Mouse (Mus musculus): ENCODE results near the gene Foxn3. TPM values are rescaled to one million over a fixed set of nuclear protein-coding genes. Genes with fewer than 3 reads are reported as not detected.
A peak's percentile ranks its signal among the peaks of the same experiment; 100 is the strongest.

Gene Foxn3
- polyA plus RNA-seq, 1 experiment from 2014 or later: 15.7 TPM

- TF ChIP-seq CTCF (IDR thresholded peaks at IDR 0.05): no peak
- in situ Hi-C loops (cut with MboI; ENCODE audit: low pct_unique_long_range_greater_than_20kb): loop anchor here (10.0 kb wide), 1 partner anchor 225 kb away; no protein-coding TSS in a partner anchor
- H3K27me3 ChIP-seq: no peaks in the 10 kb centered on the region
- ATAC-seq (no peak), DNase-seq (ENCODE audit: low read depth, low spot score) (no peak)
- ChIA-PET POLR2A (no interaction called here), CTCF (no interaction called here)
Observed at GRCm38 (mm10) chr12:99399575-99399974, 163.8 kb downstream of the Foxn3 start.

GRCm38 (mm10) chr12:99396461-99396860 is 166.9 kb downstream of the Foxn3 start:
- in situ Hi-C loops (cut with MboI; ENCODE audit: low pct_unique_long_range_greater_than_20kb): loop anchor here (10.0 kb wide), 1 partner anchor 228 kb away; no protein-coding TSS in a partner anchor
- no peak for DNase-seq (ENCODE audit: low read depth, low spot score)
- no peak for TF ChIP-seq CTCF (IDR thresholded peaks at IDR 0.05)
- CTCF ChIA-PET: interaction anchor here (1.0 kb wide), 1 partner anchor 10 kb away, joined by 3 read pairs; no protein-coding TSS in a partner anchor
- POLR2A ChIA-PET: interaction anchor here (1.0 kb wide), 1 partner anchor 43 kb away, joined by 3 read pairs; no protein-coding TSS in a partner anchor
- ATAC-seq: no peak
- no peaks in the 10 kb centered on the region for H3K27me3 ChIP-seq

DNA sequence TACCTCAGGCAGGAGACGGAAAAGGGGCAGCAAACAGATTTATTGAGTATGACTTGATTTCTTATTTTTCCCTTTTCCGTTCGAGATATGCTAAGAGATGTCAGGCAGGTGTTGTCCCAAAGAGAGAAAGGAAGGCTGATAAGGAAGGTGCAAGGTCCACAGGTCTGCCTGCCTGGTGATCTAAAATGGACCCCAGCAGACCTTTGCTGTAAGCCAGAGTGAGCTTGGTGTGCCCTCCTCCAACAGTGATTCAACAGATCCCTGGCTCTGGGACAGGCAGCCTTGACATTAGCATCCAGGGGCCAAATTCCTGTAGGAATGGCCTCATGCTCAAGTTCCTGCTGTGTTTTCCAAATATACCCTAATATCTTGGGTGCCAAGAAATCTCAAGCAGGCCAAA is 168.3 kb downstream of the Foxn3 start:
- H3K27me3 ChIP-seq: no peaks in the 10 kb centered on the region
- ChIA-PET CTCF (interaction anchor here (1.3 kb wide), 1 partner anchor 311 kb away, joined by 4 read pairs; no protein-coding TSS in a partner anchor), POLR2A (no interaction called here)
- in situ Hi-C loops (cut with MboI; ENCODE audit: low pct_unique_long_range_greater_than_20kb): loop anchor here (10.0 kb wide), 1 partner anchor 230 kb away; no protein-coding TSS in a partner anchor
- no peak for TF ChIP-seq CTCF (IDR thresholded peaks at IDR 0.05)
- no peak for ATAC-seq
- no peak for DNase-seq (ENCODE audit: low read depth, low spot score)

DNA sequence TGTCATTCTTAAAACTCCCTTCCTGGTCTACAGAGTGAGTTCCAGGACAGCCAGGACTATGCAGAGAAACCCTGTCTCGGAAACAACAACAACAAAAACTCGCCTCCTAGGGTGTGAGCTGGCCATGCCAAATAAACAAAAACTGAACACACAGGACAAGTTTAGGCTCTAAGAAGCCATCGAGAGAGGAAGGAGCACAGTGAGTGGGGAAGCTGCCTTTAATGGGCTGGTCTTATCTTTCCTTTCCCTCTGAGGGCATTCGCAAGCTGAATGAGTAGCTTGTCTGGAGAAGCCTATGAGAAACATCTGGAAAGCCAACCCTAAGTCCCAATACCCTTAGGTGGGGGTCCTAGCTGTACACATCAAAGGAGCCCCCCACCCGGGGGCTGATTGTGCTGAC is 168.7 kb downstream of the Foxn3 start:
- in situ Hi-C loops (cut with MboI; ENCODE audit: low pct_unique_long_range_greater_than_20kb): loop anchor here (10.0 kb wide), 1 partner anchor 230 kb away; no protein-coding TSS in a partner anchor
- ChIA-PET POLR2A (no interaction called here), CTCF (interaction anchor here (1.3 kb wide), 1 partner anchor 311 kb away, joined by 4 read pairs; no protein-coding TSS in a partner anchor)
- TF ChIP-seq CTCF (IDR thresholded peaks at IDR 0.05): no peak
- DNase-seq (ENCODE audit: low read depth, low spot score): no peak
- no peak for ATAC-seq
- H3K27me3 ChIP-seq: no peaks in the 10 kb centered on the region

GRCm38 (mm10) chr12:99393867-99394630 is 169.3 kb downstream of the Foxn3 start:
- CTCF ChIA-PET: no interaction called here
- ATAC-seq (no peak), DNase-seq (ENCODE audit: low read depth, low spot score) (no peak)
- POLR2A ChIA-PET: interaction anchor here (1.5 kb wide), 1 partner anchor 169 kb away, joined by 5 read pairs; the partner anchor contains the start of gene Foxn3
- TF ChIP-seq CTCF (IDR thresholded peaks at IDR 0.05): no peak
- H3K27me3 ChIP-seq: no peaks in the 10 kb centered on the region
- in situ Hi-C loops (cut with MboI; ENCODE audit: low pct_unique_long_range_greater_than_20kb): loop anchor here (10.0 kb wide), 1 partner anchor 231 kb away; no protein-coding TSS in a partner anchor

DNA sequence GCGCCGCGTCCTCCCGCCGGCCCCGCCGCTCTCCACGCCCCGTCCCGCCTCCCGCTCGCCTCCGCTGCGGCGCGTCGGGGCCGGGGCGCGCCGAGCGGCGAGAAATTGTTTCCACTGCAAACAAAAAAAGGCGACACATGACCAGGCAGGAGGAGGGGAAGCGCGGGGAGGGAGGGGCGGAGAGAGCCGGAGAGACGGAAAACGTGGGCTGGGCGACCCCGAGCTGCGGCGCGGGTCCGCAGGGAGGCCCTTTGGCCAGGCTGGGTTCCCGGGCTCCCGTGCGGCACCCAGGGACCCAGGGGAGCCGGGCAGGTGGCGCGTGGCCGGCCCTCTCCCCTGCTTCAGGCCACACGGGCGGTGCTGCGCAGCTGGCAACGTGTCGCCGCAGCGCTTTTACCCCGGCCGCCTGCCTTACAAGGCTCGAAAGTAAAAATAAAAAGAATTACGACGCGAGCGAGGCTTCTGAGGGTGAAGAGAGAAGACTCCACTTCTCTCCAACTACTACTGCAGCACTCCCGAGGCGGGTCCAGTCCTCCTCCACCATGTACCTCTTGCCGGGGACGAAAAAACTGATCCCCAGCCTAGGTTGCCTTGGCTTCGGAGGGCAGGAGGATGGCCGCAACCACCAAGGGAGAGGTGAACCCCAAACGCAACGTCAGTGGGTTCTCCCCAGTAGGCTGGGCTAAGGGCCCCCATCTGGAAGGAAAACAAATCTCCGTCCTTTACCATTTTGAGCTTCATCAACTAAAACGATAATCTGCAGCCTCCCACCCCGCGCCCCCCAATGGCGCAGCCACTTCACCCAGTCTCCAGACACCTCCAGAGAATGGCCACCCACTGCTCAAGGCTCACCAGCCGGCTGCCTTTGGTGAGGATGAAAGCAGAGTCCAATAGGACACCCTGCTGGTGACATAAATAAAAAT is 170.2 kb downstream of the Foxn3 start:
- peak; percentile 56 for DNase-seq (ENCODE audit: low read depth, low spot score)
- no peak for TF ChIP-seq CTCF (IDR thresholded peaks at IDR 0.05)
- POLR2A ChIA-PET: interaction anchor here (0.7 to 1.5 kb wide), 2 partner anchors 21 to 170 kb away, joined by 4 to 5 read pairs; partner anchors contain the start of gene Foxn3
- in situ Hi-C loops (cut with MboI; ENCODE audit: low pct_unique_long_range_greater_than_20kb): loop anchor here (10.0 kb wide), 1 partner anchor 232 kb away; no protein-coding TSS in a partner anchor
- CTCF ChIA-PET: no interaction called here
- H3K27me3 ChIP-seq: no peaks in the 10 kb centered on the region
- peak; percentile 76 for ATAC-seq

- no peaks in the 10 kb centered on the region for H3K27me3 ChIP-seq
- in situ Hi-C loops (cut with MboI; ENCODE audit: low pct_unique_long_range_greater_than_20kb): loop anchor here (10.0 kb wide), 1 partner anchor 233 kb away; no protein-coding TSS in a partner anchor
- no peak for TF ChIP-seq CTCF (IDR thresholded peaks at IDR 0.05)
- CTCF ChIA-PET: no interaction called here
- DNase-seq (ENCODE audit: low read depth, low spot score) (peak; percentile 92), ATAC-seq (peak; percentile 79)
- POLR2A ChIA-PET: interaction anchor here (1.5 kb wide), 1 partner anchor 171 kb away, joined by 5 read pairs; the partner anchor contains the start of gene Foxn3
Observed at GRCm38 (mm10) chr12:99391942-99392880, 171.2 kb downstream of the Foxn3 start.

DNA sequence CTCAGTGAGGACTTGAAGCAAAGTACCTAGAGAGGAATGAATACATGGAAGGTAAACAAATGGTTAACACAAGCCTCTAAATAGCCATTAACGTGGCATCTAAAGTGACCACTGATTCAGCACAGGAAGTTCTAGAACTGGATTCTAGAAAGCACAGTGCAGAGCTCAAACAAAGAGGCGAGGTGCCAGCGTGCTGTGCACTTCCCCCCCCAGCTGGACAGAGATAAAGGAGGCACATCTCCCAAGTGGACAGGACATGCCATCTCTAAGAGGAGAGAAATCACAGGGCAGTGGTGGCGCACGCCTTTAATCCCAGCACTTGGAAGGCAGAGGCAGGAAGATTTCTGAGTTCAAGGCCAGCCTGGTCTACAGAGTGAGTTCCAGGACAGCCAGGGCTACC is 173.0 kb downstream of the Foxn3 start:
- CTCF ChIA-PET: no interaction called here

DNA sequence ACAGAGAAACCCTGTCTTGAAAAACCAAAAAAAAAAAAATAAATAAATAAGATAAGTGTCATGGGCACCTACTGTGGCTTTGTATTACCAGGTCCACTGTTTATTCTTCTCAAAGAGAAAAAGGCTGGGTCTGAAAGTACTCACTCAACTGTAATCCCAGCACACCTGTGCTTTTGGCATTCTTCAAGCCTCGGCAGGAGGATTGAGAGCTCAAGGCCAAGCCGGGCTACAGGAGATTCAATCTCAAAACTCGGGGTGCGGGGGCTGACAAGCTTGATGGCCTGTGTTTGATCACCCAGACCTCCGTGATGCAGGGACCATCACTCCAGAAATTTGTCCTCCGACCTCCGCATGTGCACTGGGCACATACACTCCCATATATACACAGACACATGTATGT is 174.1 kb downstream of the Foxn3 start:
- no peaks in the 10 kb centered on the region for H3K27me3 ChIP-seq
- ChIA-PET POLR2A (no interaction called here), CTCF (interaction anchor here (1.2 to 3.2 kb wide), 2 partner anchors 12 to 126 kb away, joined by 3 to 7 read pairs; no protein-coding TSS in a partner anchor)
- DNase-seq (ENCODE audit: low read depth, low spot score) (no peak), ATAC-seq (no peak)
- in situ Hi-C loops (cut with MboI; ENCODE audit: low pct_unique_long_range_greater_than_20kb): loop anchor here (5.0 kb wide), 1 partner anchor 292 kb away; no protein-coding TSS in a partner anchor
- no peak for TF ChIP-seq CTCF (IDR thresholded peaks at IDR 0.05)

More for the DNA sequence above, 173.0 kb downstream of the Foxn3 start:
- in situ Hi-C loops (cut with MboI; ENCODE audit: low pct_unique_long_range_greater_than_20kb): loop anchor here (10.0 kb wide), 1 partner anchor 234 kb away; no protein-coding TSS in a partner anchor
- POLR2A ChIA-PET: interaction anchor here (0.6 kb wide), 1 partner anchor 46 kb away, joined by 3 read pairs; no protein-coding TSS in a partner anchor
- H3K27me3 ChIP-seq: no peaks in the 10 kb centered on the region
- ATAC-seq (no peak), DNase-seq (ENCODE audit: low read depth, low spot score) (no peak)
- TF ChIP-seq CTCF (IDR thresholded peaks at IDR 0.05): no peak
